Mouse (Mus musculus) ES-Bruce4 (cell line): Measurements from ENCODE around the gene AL607142.1. TPM values are rescaled to one million over a fixed set of nuclear protein-coding genes. Genes with fewer than 3 reads are reported as not detected.

Experiments used
- H3K27ac ChIP-seq: 2 replicates; pipeline ENCODE4 v1.5.1; 2012; ENCODE audit warnings: low read length, inconsistent platforms; ENCODE audit not compliant: insufficient read depth
- H3K27me3 ChIP-seq: 2 replicates; pipeline ENCODE4 v1.6.1; 2012; ENCODE audit warnings: mild to moderate bottlenecking, low read length, inconsistent platforms; ENCODE audit not compliant: control insufficient read depth, poor library complexity, insufficient read depth, severe bottlenecking
- H3K36me3 ChIP-seq: 2 replicates; pipeline ENCODE4 v1.6.1; 2012; ENCODE audit warnings: inconsistent platforms, mild to moderate bottlenecking, low read length, moderate library complexity; ENCODE audit not compliant: control insufficient read depth, poor library complexity, insufficient read depth, severe bottlenecking
- H3K4me1 ChIP-seq: one replicate; pipeline ENCODE4 v1.8.1; 2011; ENCODE audit warnings: low read length; ENCODE audit not compliant: control insufficient read depth, insufficient read depth
- H3K4me3 ChIP-seq: 2 replicates; pipeline ENCODE4 v1.5.1; 2011; ENCODE audit warnings: low read depth, mild to moderate bottlenecking, low read length
- H3K9ac ChIP-seq: 2 replicates; pipeline ENCODE4 v1.6.1; 2012; ENCODE audit warnings: low read depth, mild to moderate bottlenecking, inconsistent platforms; ENCODE audit not compliant: poor library complexity, severe bottlenecking
- H3K9me3 ChIP-seq: replicated peaks from 2 replicates; pipeline ENCODE4 v1.6.1; 2012; ENCODE audit warnings: mild to moderate bottlenecking, low read length, inconsistent platforms; ENCODE audit not compliant: control insufficient read depth, poor library complexity, insufficient read depth, severe bottlenecking
- CTCF ChIP-seq: IDR thresholded peaks from one replicate; pipeline ENCODE4 v1.8.1; 2011; ENCODE audit warnings: low read depth, low read length
- EP300 ChIP-seq: IDR thresholded peaks from 2 replicates; pipeline ENCODE4 v1.6.1; 2011; ENCODE audit warnings: low read depth, low read length; ENCODE audit not compliant: insufficient read depth
- POLR2A ChIP-seq: IDR thresholded peaks from one replicate; pipeline ENCODE4 v1.8.1; 2011; ENCODE audit warnings: low read length; ENCODE audit not compliant: insufficient read depth
- polyA plus RNA-seq: library from polyadenylated mRNA; stranded (reverse); fragments of >200 nt; gene quantifications from 2 replicates; pipeline ENCODE4 v1.2.4, GENCODE M21; 2011; ENCODE audit warnings: low read depth; ENCODE audit not compliant: missing spikeins, insufficient read depth, insufficient read length

AL607142.1 gene
- polyA plus RNA-seq, 1 experiment = not detected

- TF ChIP-seq CTCF (no peak), EP300 (no peak), POLR2A (no peak)
- Histone ChIP-seq H3K27ac (no peak overlapping the region), H3K27me3 (no peaks in the 10 kb centered on the region), H3K36me3 (no peaks in the 10 kb centered on the region), H3K9ac (no peak overlapping the region), H3K4me3 (no peak overlapping the region), H3K9me3 (no peaks in the 10 kb centered on the region), H3K4me1 (no peaks in the 10 kb centered on the region)
These were observed 50.7 kb downstream of the AL607142.1 start for GRCm38 (mm10) chr4:120115516-120115915.

GRCm38 (mm10) chr4:120116312-120116711 lies 51.5 kb downstream of the AL607142.1 start:
- no peak overlapping the region for H3K27ac ChIP-seq
- H3K9me3 ChIP-seq = no peaks in the 10 kb centered on the region
- H3K36me3 ChIP-seq = no peaks in the 10 kb centered on the region
- H3K4me1 ChIP-seq = no peaks in the 10 kb centered on the region
- no peak overlapping the region for H3K4me3 ChIP-seq
- no peaks in the 10 kb centered on the region for H3K27me3 ChIP-seq
- TF ChIP-seq POLR2A (no peak), CTCF (no peak), EP300 (no peak)
- no peak overlapping the region for H3K9ac ChIP-seq

- Histone ChIP-seq H3K4me1 (no peaks in the 10 kb centered on the region), H3K9ac (no peak overlapping the region), H3K27me3 (no peaks in the 10 kb centered on the region), H3K27ac (no peak overlapping the region), H3K4me3 (no peak overlapping the region), H3K9me3 (no peaks in the 10 kb centered on the region), H3K36me3 (no peaks in the 10 kb centered on the region)
- TF ChIP-seq POLR2A (no peak), CTCF (peak; percentile 86)
These were observed 55.5 kb downstream of the AL607142.1 start for GRCm38 (mm10) chr4:120120276-120120675.

- Histone ChIP-seq H3K27ac (no peak overlapping the region), H3K36me3 (no peaks in the 10 kb centered on the region), H3K4me3 (no peak overlapping the region), H3K9ac (no peak overlapping the region), H3K9me3 (no peaks in the 10 kb centered on the region), H3K27me3 (no peaks in the 10 kb centered on the region), H3K4me1 (no peaks in the 10 kb centered on the region)
- TF ChIP-seq CTCF (no peak), EP300 (no peak), POLR2A (no peak)
These were observed 59.9 kb downstream of the AL607142.1 start for GRCm38 (mm10) chr4:120124656-120125055.

GRCm38 (mm10) chr4:120126047-120126446 lies 61.3 kb downstream of the AL607142.1 start:
- no peak overlapping the region for H3K9ac ChIP-seq
- H3K4me3 ChIP-seq = no peak overlapping the region
- no peaks in the 10 kb centered on the region for H3K4me1 ChIP-seq
- H3K36me3 ChIP-seq = no peaks in the 10 kb centered on the region
- no peak overlapping the region for H3K27ac ChIP-seq
- TF ChIP-seq EP300 (no peak), CTCF (no peak), POLR2A (no peak)
- no peaks in the 10 kb centered on the region for H3K27me3 ChIP-seq
- H3K9me3 ChIP-seq = no peaks in the 10 kb centered on the region

GRCm38 (mm10) chr4:120127333-120127732 lies 62.5 kb downstream of the AL607142.1 start:
- H3K4me1 ChIP-seq = no peaks in the 10 kb centered on the region
- H3K9ac ChIP-seq = no peak overlapping the region
- H3K9me3 ChIP-seq = no peaks in the 10 kb centered on the region
- H3K27me3 ChIP-seq = no peaks in the 10 kb centered on the region
- TF ChIP-seq EP300 (no peak), POLR2A (no peak), CTCF (no peak)
- no peak overlapping the region for H3K27ac ChIP-seq
- H3K4me3 ChIP-seq = no peak overlapping the region
- no peaks in the 10 kb centered on the region for H3K36me3 ChIP-seq
